Mouse (Mus musculus): ENCODE measurements around the gene Col9a3. TPM values are rescaled to one million over a fixed set of nuclear protein-coding genes. Genes with fewer than 3 reads are reported as not detected.

Gene Col9a3
- polyA plus RNA-seq, 1 experiment, result 0.15 TPM

DNA sequence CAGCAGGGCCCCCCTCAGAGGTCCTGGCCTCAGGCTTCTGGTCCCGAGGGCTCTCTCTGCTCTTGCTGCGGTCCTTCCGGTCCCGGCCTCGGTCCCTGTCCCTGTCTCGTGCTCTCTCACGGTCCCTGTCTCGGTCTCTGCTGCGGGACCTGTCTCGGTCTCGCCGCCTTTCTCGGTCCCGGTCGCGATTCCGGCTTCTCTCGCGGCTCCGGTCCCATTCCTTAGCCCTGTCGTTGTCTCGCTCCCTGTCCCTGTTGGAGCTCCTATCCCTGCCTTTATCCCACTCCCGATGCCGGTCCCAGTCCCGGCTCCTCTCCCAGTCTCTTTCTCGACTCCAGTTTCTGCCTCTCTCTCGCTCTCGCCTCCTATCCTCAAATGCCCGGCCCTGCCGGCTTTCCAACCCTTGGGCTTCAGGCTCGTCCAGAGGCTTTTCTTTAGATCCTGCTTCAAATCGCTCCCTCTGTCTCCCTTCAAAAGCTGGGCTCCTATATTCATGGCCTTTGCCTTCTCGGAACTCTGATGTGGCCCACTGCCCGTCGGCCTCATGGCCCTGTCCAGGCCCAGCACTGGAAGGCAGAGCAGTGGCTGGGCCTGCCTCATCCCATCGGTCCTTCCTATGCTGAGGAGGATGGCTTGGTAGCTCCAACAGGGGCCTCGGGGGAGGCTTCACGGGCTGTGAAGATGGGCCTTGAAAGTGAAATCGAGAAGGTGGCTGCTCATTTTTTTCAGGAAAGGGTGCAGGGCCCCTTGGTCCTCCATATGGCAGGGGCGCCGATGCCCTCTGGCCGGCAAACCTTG, 62.0 kb downstream of the Col9a3 start:
- TF ChIP-seq GATA1 (IDR thresholded peaks at IDR 0.05; ENCODE audit: low read length), result no peak

DNA sequence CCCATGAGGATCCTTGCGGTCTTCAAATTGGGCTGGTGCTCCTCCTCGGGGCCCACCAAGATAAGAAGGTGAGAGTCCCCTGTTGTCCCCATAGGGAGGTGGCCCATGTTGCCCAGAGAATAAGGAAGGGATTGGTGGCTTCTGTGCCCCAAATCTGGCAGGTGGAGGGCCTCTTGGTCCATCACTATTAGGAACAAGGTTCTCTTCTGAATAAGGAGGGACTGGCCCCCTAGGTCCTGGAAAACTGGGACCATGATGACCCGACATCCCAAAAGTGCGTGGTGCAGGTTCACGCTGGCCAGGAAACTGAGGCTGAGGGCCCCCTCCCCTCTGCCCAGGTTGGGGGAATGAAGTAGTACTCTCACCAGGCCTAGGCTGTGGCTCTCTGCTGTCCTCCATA, 62.9 kb downstream of the Col9a3 start:
- TF ChIP-seq GATA1 (IDR thresholded peaks at IDR 0.05; ENCODE audit: low read length), result no peak

- TF ChIP-seq GATA1 (IDR thresholded peaks at IDR 0.05; ENCODE audit: low read length), result no peak
These were observed 64.4 kb downstream of the Col9a3 start for GRCm38 (mm10) chr2:180662008-180662407.

Other genes starting within 250 kb of the Col9a3 start
- gene Slco4a1, start 141.5 kb upstream of the Col9a3 start, polyA plus RNA-seq (2012), result not detected in 2 replicates
- not detected in 2 replicates for gene Ntsr1, start 97.8 kb upstream of the Col9a3 start, polyA plus RNA-seq (2012)
- 21.5 and 24.9 TPM in 2 replicates for gene Mrgbp, start 16.5 kb upstream of the Col9a3 start, polyA plus RNA-seq (2012)
- 142 and 171 TPM in 2 replicates for gene Ogfr, start 8.5 kb upstream of the Col9a3 start, polyA plus RNA-seq (2012)
- not detected in 2 replicates for gene Tcfl5, start 44.9 kb downstream of the Col9a3 start, polyA plus RNA-seq (2012)
- gene Dido1, start 112.2 kb downstream of the Col9a3 start, polyA plus RNA-seq (2012), result 25.6 and 29.7 TPM in 2 replicates
- 43.3 and 62.1 TPM in 2 replicates for gene Gid8, start 112.3 kb downstream of the Col9a3 start, polyA plus RNA-seq (2012)
- gene Slc17a9, start 127.5 kb downstream of the Col9a3 start, polyA plus RNA-seq (2012), result 0.65 and 0.70 TPM in 2 replicates
- not detected in 2 replicates for gene Bhlhe23, start 179.1 kb downstream of the Col9a3 start, polyA plus RNA-seq (2012)

Measured in G1E-ER4 (cell line).